Comparison of ENCODE assay signal across 7 mouse cellular contexts in genomic region chrX:36902321-36903114, GRCm38 (mm10). TPM values are rescaled to one million over a fixed set of nuclear protein-coding genes. Genes with fewer than 3 reads are reported as not detected.
DNase-seq lines count a peak whose midpoint lies in the region; ATAC-seq and TF ChIP-seq lines count a peak whose summit lies in the region.

TSS of gene Nkrf (minus strand) at chrX:36902899.

- no peak for TF ChIP-seq RAD21 in CH12.LX (IDR thresholded peaks at IDR 0.05; ENCODE audit: low read depth, low read length)

- dilution Hi-C loops in CH12.LX (cut with MboI; ENCODE audit: extremely low pct_ligation_motif_present, extremely low pct_unique_long_range_greater_than_20kb, low sequenced_read_pairs): no loop called here

- DNase-seq in CH12.LX (ENCODE audit: extremely low read depth): peak; percentile 34
- DNase-seq in adrenal gland, adult 18-20 months (ENCODE audit: low spot score in 2 of 2): peak; percentile 21 to 25
- DNase-seq in embryonic facial prominence, embryonic 10.5 days (ENCODE audit: low spot score): peak; percentile 52
- DNase-seq in layer of hippocampus, adult 8-10 months (ENCODE audit: low spot score in 2 of 2): peak; percentile 28 to 36
- peak; percentile 14 for DNase-seq in lung, postnatal 10 days
- DNase-seq in right cerebral cortex, postnatal 36 days (ENCODE audit: low spot score in 2 of 2): peak; percentile 8 to 32

- in situ Hi-C loops in CH12.LX (cut with MboI; ENCODE audit: low pct_ligation_motif_present, low pct_unique_long_range_greater_than_20kb, low sequenced_read_pairs): loop anchor here (10.0 to 25.0 kb wide), 2 partner anchors 78 to 140 kb away; no protein-coding TSS in a partner anchor

- H3K4me3 ChIP-seq in CH12.LX (replicated peaks in 1 of 3; ENCODE audit: low read depth in 2 of 3, low read length in 2 of 3, poor library complexity in 1 of 3): peak within 1 kb of the TSS; percentile 64 to 98 (median 70)
- H3K4me3 ChIP-seq in embryonic facial prominence, embryonic 10.5 days: peak within 1 kb of the TSS; percentile 71
- H3K4me3 ChIP-seq in heart, embryonic 16.5 days (ENCODE audit: low read length): peak within 1 kb of the TSS; percentile 55

- H3K27me3 ChIP-seq in CH12.LX (replicated peaks): no peaks in the 10 kb centered on the region
- H3K27me3 ChIP-seq in embryonic facial prominence, embryonic 10.5 days (replicated peaks; ENCODE audit: low read depth, poor library complexity, severe bottlenecking): no peaks in the 10 kb centered on the region
- H3K27me3 ChIP-seq in heart, embryonic 16.5 days (ENCODE audit: control insufficient read depth, insufficient read depth, low read length): no peaks in the 10 kb centered on the region

- TF ChIP-seq POLR2A in CH12.LX (IDR thresholded peaks at IDR 0.05; ENCODE audit: low read depth, low read length): no peak

- 27% methylated on average over 47 of the region's 47 CpGs for WGBS in embryonic facial prominence, embryonic 10.5 days
- 18% methylated on average over 33 of the region's 47 CpGs for WGBS in heart, embryonic 16.5 days

- H3K27ac ChIP-seq in CH12.LX (ENCODE audit: insufficient read depth, low read depth): peak within 1 kb of the TSS; percentile 55; the same call in 1 of the 2 replicates
- peak within 1 kb of the TSS; percentile 85 for H3K27ac ChIP-seq in embryonic facial prominence, embryonic 10.5 days (replicated peaks)
- peak within 1 kb of the TSS; percentile 66 for H3K27ac ChIP-seq in heart, embryonic 16.5 days (ENCODE audit: low read length)

- H3K9ac ChIP-seq in CH12.LX (ENCODE audit: insufficient read depth, low read depth): peak within 1 kb of the TSS; percentile 88
- peak within 1 kb of the TSS; percentile 75 for H3K9ac ChIP-seq in heart, embryonic 16.5 days (ENCODE audit: low read length)

- TF ChIP-seq CTCF in CH12.LX (conservative IDR thresholded peaks at IDR 0.05 in 1 of 2, IDR thresholded peaks at IDR 0.05 in 1 of 2; ENCODE audit: low read depth in 2 of 2, low read length in 2 of 2): no peak; a peak in 1 of 4 replicates

- no peak for TF ChIP-seq EP300 in CH12.LX (IDR thresholded peaks at IDR 0.05; ENCODE audit: low read length)

- ATAC-seq in heart, embryonic 16.5 days (replicated peaks; ENCODE audit: extremely low read depth, insufficient read depth, low FRiP score): peak; percentile 71

- peaks cover 30% of the 10 kb centered on the region for H3K79me2 ChIP-seq in CH12.LX (replicated peaks; ENCODE audit: control insufficient read depth, extremely low read depth, insufficient read depth, poor library complexity, severe bottlenecking)

- H3K4me2 ChIP-seq in CH12.LX (ENCODE audit: insufficient read depth, low read depth, poor library complexity, severe bottlenecking): peak within 1 kb of the TSS; percentile 78
- H3K4me2 ChIP-seq in heart, embryonic 16.5 days (ENCODE audit: low read depth, low read length): peak within 1 kb of the TSS; percentile 79

- no peaks in the 10 kb centered on the region for H3K36me3 ChIP-seq in CH12.LX (replicated peaks in 1 of 2; ENCODE audit: control insufficient read depth in 1 of 2, insufficient read depth in 1 of 2, low read length in 1 of 2)
- H3K36me3 ChIP-seq in embryonic facial prominence, embryonic 10.5 days (replicated peaks): no peaks in the 10 kb centered on the region
- no peaks in the 10 kb centered on the region for H3K36me3 ChIP-seq in heart, embryonic 16.5 days (ENCODE audit: control insufficient read depth, insufficient read depth)

- no peaks in the 10 kb centered on the region for H3K4me1 ChIP-seq in CH12.LX (ENCODE audit: control insufficient read depth in 1 of 2, insufficient read depth in 2 of 2)
- H3K4me1 ChIP-seq in embryonic facial prominence, embryonic 10.5 days: peaks cover 6% of the 10 kb centered on the region; the same call in 1 of the 2 replicates
- H3K4me1 ChIP-seq in heart, embryonic 16.5 days (ENCODE audit: control insufficient read depth, insufficient read depth, low read length): no peaks in the 10 kb centered on the region

- no peaks in the 10 kb centered on the region for H3K9me3 ChIP-seq in CH12.LX (replicated peaks; ENCODE audit: low read length)
- no peaks in the 10 kb centered on the region for H3K9me3 ChIP-seq in embryonic facial prominence, embryonic 10.5 days
- no peaks in the 10 kb centered on the region for H3K9me3 ChIP-seq in heart, embryonic 16.5 days (replicated peaks; ENCODE audit: control insufficient read depth, low read length)

TF ChIP-seq in CH12.LX, 34 proteins besides CTCF, POLR2A, EP300 and RAD21:
- TF ChIP-seq SIN3A (IDR thresholded peaks at IDR 0.05; ENCODE audit: low read length) (peak; percentile 27; the same call in 1 of the 2 replicates), HCFC1 (IDR thresholded peaks at IDR 0.05; ENCODE audit: low read depth, low read length) (no peak)

RNA-seq across cellular contexts. Expression of gene Nkrf, which starts in this region (rescaled TPM):
- total RNA-seq in CH12.LX (2012; rRNA removed) (7.0 and 10.1 TPM in 2 replicates), CH12.LX (2014; rRNA removed) (19.5 and 22.5 TPM in 2 replicates)
- 18.8 and 19.7 TPM in 2 replicates for polyA plus RNA-seq in CH12.LX (2012; ENCODE audit: insufficient read length, low read depth)
- 10 to 100 TPM; 11.8 to 13.4 TPM for total RNA-seq in adrenal gland, adult 18-20 months (2021)
- polyA plus RNA-seq in embryonic facial prominence, embryonic 10.5 days (2016; fragmentation: Nextera tagmentation; extraction: Ambion mirVana): 2.4 and 2.5 TPM in 2 replicates
- polyA plus RNA-seq in heart, embryonic 16.5 days (2015; fragmentation: Nextera tagmentation; extraction: Ambion mirVana): 0.63 and 0.72 TPM in 2 replicates
- total RNA-seq in layer of hippocampus, adult 8-10 months (2022): 10 to 100 TPM; 28.7 to 37.9 (median 32.9) TPM

Comparison
In these comparisons a context has a peak if more than half of its experiments do, and no peak if none do; other contexts are left out.
1. Peak in every context shown above with its lines: DNase-seq, ATAC-seq, H3K4me3 ChIP-seq and H3K27ac ChIP-seq.
2. Peak in ATAC-seq, H3K4me3 ChIP-seq, H3K27ac ChIP-seq, H3K9ac ChIP-seq and H3K4me2 ChIP-seq in heart, embryonic 16.5 days; RNA of the gene not detected or under 1 TPM.